Mouse (Mus musculus) spleen, postnatal 4 days (tissue): ENCODE results near the gene Hibch.
"Not testable (repeated sequence)": the region's sequence is repeated elsewhere in the genome, so short reads cannot be mapped to it uniquely, and the experiment has no call there.

Experiments
- DNase-seq, 2 experiments: peaks; one replicate each; pipeline ENCODE4 v3.0.0; 2022; ENCODE audit warnings: low spot score in 2 of 2

Hibch gene

GRCm38 (mm10) chr1:52844782-52845665, at the start of gene Hibch:
Gene Hibch, plus strand, starts transcription at chr1:52844929.
- peak; percentile 98 for DNase-seq

- no peak for DNase-seq
Observed at GRCm38 (mm10) chr1:52795927-52796326, 48.8 kb upstream of the Hibch start.

DNA sequence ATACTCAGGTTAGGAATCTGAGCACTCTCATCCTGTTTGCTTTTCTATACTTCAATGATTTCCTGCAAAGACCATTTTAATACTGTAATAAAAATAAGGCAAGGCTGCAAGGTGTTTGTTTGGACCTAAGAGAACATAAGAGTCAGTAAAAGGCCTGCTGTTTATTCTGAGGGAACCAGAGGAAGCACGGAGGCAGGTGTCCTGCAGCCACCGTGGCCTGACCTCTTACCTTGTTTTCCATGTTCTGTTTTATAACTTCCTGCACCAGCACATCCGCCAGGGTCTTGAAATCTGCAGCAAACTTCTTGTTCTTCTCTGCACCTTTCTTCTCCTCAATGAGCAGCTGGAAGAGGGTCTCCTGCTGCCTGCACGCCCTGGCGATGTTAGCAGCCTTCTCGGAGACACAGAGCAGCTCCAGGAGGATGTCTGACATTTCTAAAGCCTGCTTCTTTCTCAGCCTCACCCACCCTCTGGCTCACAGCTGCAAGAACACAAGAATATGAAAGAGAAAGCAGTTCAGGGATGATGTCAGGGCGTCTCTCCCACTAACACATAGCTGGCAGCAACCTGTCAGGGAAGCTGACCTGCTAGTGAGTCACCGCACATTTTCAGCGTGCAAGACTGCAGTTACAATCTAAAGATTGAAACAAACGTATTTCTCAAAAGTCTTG, 45.5 kb upstream of the Hibch start:
- DNase-seq = peak in 1 of 2 experiments; percentile 63

GRCm38 (mm10) chr1:52799772-52800171, 45.0 kb upstream of the Hibch start:
- peak in 1 of 2 experiments; percentile 45 for DNase-seq

DNA sequence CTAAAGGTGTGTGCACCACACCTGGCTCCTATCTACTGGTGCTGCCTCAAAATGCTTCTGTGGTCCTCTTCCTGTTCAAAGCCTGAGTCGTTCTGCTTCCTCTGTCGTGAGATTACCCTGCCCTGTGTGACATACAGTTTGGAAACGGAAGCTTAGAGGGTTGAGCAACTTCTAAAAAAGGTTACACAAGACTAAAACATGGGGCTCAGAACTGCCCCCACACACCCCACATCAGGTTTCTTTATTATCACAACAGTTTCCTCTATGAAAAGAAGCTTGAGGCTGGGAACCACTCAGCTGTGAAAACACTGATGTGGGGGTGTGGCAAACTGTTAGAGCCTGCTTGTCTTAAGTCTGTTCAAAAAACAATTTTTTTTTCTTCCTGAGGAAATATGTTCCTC, 44.4 kb upstream of the Hibch start:
- peak; percentile 28 to 60 for DNase-seq

GRCm38 (mm10) chr1:52801651-52802050, 43.1 kb upstream of the Hibch start:
- peak in 1 of 2 experiments; percentile 58 for DNase-seq

- DNase-seq = no peak
Observed at GRCm38 (mm10) chr1:52802406-52802975, 42.2 kb upstream of the Hibch start.

DNA sequence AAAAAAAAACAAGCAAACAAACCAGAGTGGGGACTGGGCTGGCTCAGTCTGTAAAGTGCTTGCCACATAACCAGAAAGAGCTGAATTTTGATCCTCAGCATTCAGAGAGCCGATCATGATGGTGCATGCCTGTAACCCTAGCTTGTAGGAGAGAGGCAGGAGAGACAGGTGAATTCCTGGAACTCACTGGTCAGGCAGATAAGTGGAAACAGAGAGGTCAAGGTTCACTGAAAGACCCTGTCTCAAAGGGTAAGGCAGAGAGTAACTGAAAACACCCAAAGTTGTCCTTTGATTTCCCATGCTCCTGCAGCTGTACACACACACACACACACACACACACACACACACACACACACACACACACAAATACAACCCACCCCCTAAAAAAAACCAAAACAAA, 39.7 kb upstream of the Hibch start:
- DNase-seq = no peak

DNA sequence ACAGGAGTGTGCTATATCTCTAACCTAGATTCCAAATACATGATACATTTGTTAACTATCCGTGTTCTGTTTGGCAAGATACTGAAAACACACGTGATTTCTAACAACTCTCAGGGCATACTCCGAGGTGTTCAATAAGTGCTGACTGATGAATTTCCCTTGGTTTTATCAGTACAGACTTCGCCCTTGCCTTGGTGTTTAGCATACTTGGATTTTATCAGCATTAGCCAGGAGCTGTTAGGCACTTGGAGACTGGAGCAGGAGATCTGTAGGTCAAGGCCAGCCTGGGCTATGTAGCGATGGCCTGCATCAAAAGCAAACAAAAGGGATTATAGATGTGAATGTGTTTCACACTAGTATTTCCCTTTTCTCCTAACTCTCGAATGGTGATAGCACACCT, 36.3 kb upstream of the Hibch start:
- DNase-seq = no peak

GRCm38 (mm10) chr1:52816232-52816891, 28.4 kb upstream of the Hibch start:
- peak in 1 of 2 experiments; percentile 49 for DNase-seq

- DNase-seq = peak; percentile 70 to 85
Observed at GRCm38 (mm10) chr1:52816910-52817812, 27.6 kb upstream of the Hibch start, which contains the start of gene Inpp1. Gene Inpp1, minus strand, starts transcription at chr1:52817688.

GRCm38 (mm10) chr1:52817813-52818147, 26.9 kb upstream of the Hibch start:
- DNase-seq = no peak

DNA sequence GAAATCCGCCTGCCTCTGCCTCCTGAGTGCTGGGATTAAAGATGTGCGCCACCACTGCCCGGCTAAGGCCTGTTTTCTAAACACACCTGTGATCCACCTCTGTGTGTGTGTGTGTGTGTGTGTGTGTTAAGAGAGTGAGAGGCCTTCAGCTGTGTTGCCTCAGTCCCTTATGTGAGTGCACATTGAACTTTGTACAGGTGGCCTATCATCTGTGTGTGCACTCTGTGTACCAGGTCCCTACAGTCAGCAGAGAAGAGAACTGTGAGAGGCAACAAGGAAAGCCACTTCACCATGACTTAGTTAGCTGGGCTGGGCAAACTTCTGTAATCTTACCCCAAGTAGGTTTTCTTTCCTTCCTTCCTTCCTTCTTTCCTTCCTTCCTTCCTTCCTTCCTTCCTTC, 5.6 kb upstream of the Hibch start:
- DNase-seq = no peak

DNA sequence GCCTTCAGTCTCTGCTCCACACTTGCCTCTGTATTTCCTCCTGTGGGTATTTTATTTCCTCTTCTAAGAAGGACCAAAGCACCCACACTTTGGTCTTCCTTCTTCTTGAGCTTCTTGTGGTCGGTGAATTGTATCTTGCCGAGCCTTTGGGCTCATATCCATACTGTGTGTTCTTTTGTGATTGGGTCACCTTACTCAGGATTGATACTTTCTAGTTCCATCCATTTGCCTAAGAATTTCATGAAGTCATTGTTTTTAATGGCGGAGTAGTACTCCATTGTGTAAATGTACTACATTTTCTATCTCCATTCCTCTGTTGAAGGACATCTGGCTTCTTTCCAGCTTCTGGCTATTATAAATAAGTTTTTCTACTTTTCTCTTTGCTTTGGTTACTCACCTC, 375 bp upstream of the Hibch start:
- no peak for DNase-seq

GRCm38 (mm10) chr1:52846556-52846955, 1.8 kb downstream of the Hibch start:
- no peak for DNase-seq

DNA sequence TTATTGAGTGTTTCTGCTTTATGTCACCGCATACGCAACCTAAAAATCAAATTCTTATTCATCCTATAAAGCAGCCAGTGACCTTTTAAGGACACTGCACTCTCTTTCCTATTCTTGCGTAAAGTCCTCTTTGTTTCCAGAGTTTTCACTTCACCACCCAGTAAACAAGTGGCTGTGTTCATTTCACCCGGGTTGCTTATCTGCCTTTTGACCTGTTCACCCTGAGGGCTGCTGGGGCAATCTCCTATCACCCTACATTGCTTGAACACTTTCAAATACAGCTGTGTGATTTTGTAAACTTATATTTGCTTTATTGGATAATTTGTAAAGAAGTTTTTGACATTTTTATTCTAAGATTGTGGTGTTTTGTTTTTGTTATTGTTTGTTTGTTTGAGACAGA, 4.7 kb downstream of the Hibch start:
- no peak for DNase-seq

GRCm38 (mm10) chr1:52854029-52854428, 9.3 kb downstream of the Hibch start:
- not testable (repeated sequence) for DNase-seq

DNA sequence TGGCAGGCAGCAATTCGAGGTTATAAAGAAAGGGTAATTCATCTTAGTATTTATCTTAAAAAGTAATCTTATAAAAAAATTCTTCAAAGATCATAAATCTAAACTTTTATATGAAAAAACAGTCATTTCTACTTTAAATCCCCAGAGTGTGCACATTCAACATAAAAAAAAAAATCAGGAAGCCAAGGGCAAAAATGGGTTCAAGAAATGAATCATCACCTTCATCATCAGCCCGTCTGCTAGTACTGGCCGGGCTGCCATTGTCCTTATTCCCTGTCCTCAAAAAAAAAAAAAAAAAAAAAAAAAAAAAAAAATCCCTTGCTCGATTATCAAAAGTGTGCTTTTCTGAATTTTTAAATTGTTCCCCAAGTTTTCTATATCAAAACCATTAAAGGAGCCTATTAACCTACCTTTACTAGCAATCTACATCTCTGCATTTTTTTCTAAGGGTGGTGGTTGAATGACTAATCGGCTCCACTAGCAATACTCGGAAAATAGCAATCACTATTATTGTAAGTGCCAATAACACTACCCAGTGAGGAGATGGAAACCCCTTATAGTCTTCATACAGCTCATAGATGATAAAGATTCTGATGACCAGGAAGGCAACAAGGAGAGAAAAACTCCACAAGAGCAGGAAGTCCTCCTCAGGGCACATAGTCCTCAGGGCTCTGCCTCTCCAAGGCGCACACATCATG, 11.3 kb downstream of the Hibch start:
- no peak for DNase-seq

- DNase-seq = no peak
Observed at GRCm38 (mm10) chr1:52864220-52864619, 19.5 kb downstream of the Hibch start.

GRCm38 (mm10) chr1:52866007-52866406, 21.3 kb downstream of the Hibch start:
- no peak for DNase-seq
